Mouse (Mus musculus) spleen, postnatal 4 days (tissue): ENCODE data around the gene Rmdn3.

Experiments
- DNase-seq, 2 experiments: peaks; one replicate each; pipeline ENCODE4 v3.0.0; 2022; ENCODE audit warnings: low spot score in 2 of 2

Gene Rmdn3

GRCm38 (mm10) chr2:119156681-119157572, at the start of gene Rmdn3:
TSS of gene Rmdn3 (minus strand) at chr2:119157034.
- DNase-seq, result peak; percentile 93 to 96

GRCm38 (mm10) chr2:119203871-119204460, 47.1 kb upstream of the Rmdn3 start:
- DNase-seq, result no peak

- no peak for DNase-seq
Measured at GRCm38 (mm10) chr2:119202914-119203453, 46.1 kb upstream of the Rmdn3 start.

- DNase-seq, result no peak
Measured at GRCm38 (mm10) chr2:119198934-119199333, 42.1 kb upstream of the Rmdn3 start.

- no peak for DNase-seq
Measured at GRCm38 (mm10) chr2:119198049-119198448, 41.2 kb upstream of the Rmdn3 start.

- DNase-seq, result no peak
Measured at GRCm38 (mm10) chr2:119197493-119197892, 40.7 kb upstream of the Rmdn3 start.

- DNase-seq, result no peak
Measured at GRCm38 (mm10) chr2:119196316-119197108, 39.7 kb upstream of the Rmdn3 start.

- no peak for DNase-seq
Measured at GRCm38 (mm10) chr2:119194140-119194539, 37.3 kb upstream of the Rmdn3 start.

- no peak for DNase-seq
Measured at GRCm38 (mm10) chr2:119190969-119191368, 34.1 kb upstream of the Rmdn3 start.

- DNase-seq, result peak; percentile 88 to 96
Measured at GRCm38 (mm10) chr2:119189029-119189710, 32.3 kb upstream of the Rmdn3 start.

- no peak for DNase-seq
Measured at GRCm38 (mm10) chr2:119182914-119183313, 26.1 kb upstream of the Rmdn3 start.

- DNase-seq, result no peak
Measured at GRCm38 (mm10) chr2:119177384-119177939, 20.6 kb upstream of the Rmdn3 start.

- no peak for DNase-seq
Measured at GRCm38 (mm10) chr2:119176761-119177160, 19.9 kb upstream of the Rmdn3 start.

GRCm38 (mm10) chr2:119175614-119176013, 18.8 kb upstream of the Rmdn3 start:
- DNase-seq, result no peak

GRCm38 (mm10) chr2:119174866-119175265, 18.0 kb upstream of the Rmdn3 start:
- DNase-seq, result no peak

- no peak for DNase-seq
Measured at GRCm38 (mm10) chr2:119173991-119174651, 17.3 kb upstream of the Rmdn3 start, which contains the start of gene Gm14137. TSS of gene Gm14137 (plus strand) at chr2:119174509.

- DNase-seq, result peak; percentile 70 to 84
Measured at GRCm38 (mm10) chr2:119172862-119173576, 16.2 kb upstream of the Rmdn3 start.

- no peak for DNase-seq
Measured at GRCm38 (mm10) chr2:119172446-119172845, 15.6 kb upstream of the Rmdn3 start.

- no peak for DNase-seq
Measured at GRCm38 (mm10) chr2:119171574-119171973, 14.7 kb upstream of the Rmdn3 start.

GRCm38 (mm10) chr2:119170282-119170681, 13.4 kb upstream of the Rmdn3 start:
- DNase-seq, result no peak
